Mouse (Mus musculus): ENCODE data around the gene Kcnd2.
A peak's percentile ranks its signal among the peaks of the same experiment; 100 is the strongest.
"Not testable (repeated sequence)": the region's sequence is repeated elsewhere in the genome, so short reads cannot be mapped to it uniquely, and the experiment has no call there.

Kcnd2 gene

GRCm38 (mm10) chr6:21215491-21216191 is at the start of gene Kcnd2:
Gene Kcnd2, plus strand, starts transcription at chr6:21215503.
- peak; percentile 1; the same call in 1 of the 2 replicates for ATAC-seq (ENCODE audit: insufficient number of reproducible peaks, low FRiP score, low TSS enrichment)

- no peak for ATAC-seq (ENCODE audit: insufficient number of reproducible peaks, low FRiP score, low TSS enrichment)
These were observed 48.7 kb upstream of the Kcnd2 start for GRCm38 (mm10) chr6:21166611-21167010.

- ATAC-seq (ENCODE audit: insufficient number of reproducible peaks, low FRiP score, low TSS enrichment) = no peak
These were observed 20.0 kb upstream of the Kcnd2 start for GRCm38 (mm10) chr6:21195341-21195740.

- peak; percentile 39; the same call in 1 of the 2 replicates for ATAC-seq (ENCODE audit: insufficient number of reproducible peaks, low FRiP score, low TSS enrichment)
These were observed 1.2 kb upstream of the Kcnd2 start for GRCm38 (mm10) chr6:21213865-21214672.

- ATAC-seq (ENCODE audit: insufficient number of reproducible peaks, low FRiP score, low TSS enrichment) = peak; percentile 62
These were observed 421 bp upstream of the Kcnd2 start for GRCm38 (mm10) chr6:21214673-21215490.

- ATAC-seq (ENCODE audit: insufficient number of reproducible peaks, low FRiP score, low TSS enrichment) = no peak
These were observed 1.1 kb downstream of the Kcnd2 start for GRCm38 (mm10) chr6:21216206-21217020.

- no peak for ATAC-seq (ENCODE audit: insufficient number of reproducible peaks, low FRiP score, low TSS enrichment)
These were observed 1.9 kb downstream of the Kcnd2 start for GRCm38 (mm10) chr6:21217156-21217555.

GRCm38 (mm10) chr6:21226124-21226523 is 10.8 kb downstream of the Kcnd2 start:
- ATAC-seq (ENCODE audit: insufficient number of reproducible peaks, low FRiP score, low TSS enrichment) = no peak

GRCm38 (mm10) chr6:21259031-21259430 is 43.7 kb downstream of the Kcnd2 start:
- ATAC-seq (ENCODE audit: insufficient number of reproducible peaks, low FRiP score, low TSS enrichment) = peak; percentile 80; the same call in 1 of the 2 replicates

GRCm38 (mm10) chr6:21267897-21268296 is 52.6 kb downstream of the Kcnd2 start:
- ATAC-seq (ENCODE audit: insufficient number of reproducible peaks, low FRiP score, low TSS enrichment) = no peak

- ATAC-seq (ENCODE audit: insufficient number of reproducible peaks, low FRiP score, low TSS enrichment) = no peak
These were observed 62.1 kb downstream of the Kcnd2 start for GRCm38 (mm10) chr6:21277343-21277933.

- ATAC-seq (ENCODE audit: insufficient number of reproducible peaks, low FRiP score, low TSS enrichment) = no peak
These were observed 89.6 kb downstream of the Kcnd2 start for GRCm38 (mm10) chr6:21304943-21305342.

- no peak for ATAC-seq (ENCODE audit: insufficient number of reproducible peaks, low FRiP score, low TSS enrichment)
These were observed 94.9 kb downstream of the Kcnd2 start for GRCm38 (mm10) chr6:21310159-21310558.

GRCm38 (mm10) chr6:21321407-21321806 is 106.1 kb downstream of the Kcnd2 start:
- 0 out of 2 replicates have a peak, but pooled peaks have one; percentile 45 for ATAC-seq (ENCODE audit: insufficient number of reproducible peaks, low FRiP score, low TSS enrichment)

- ATAC-seq (ENCODE audit: insufficient number of reproducible peaks, low FRiP score, low TSS enrichment) = no peak
These were observed 106.9 kb downstream of the Kcnd2 start for GRCm38 (mm10) chr6:21322211-21322610.

GRCm38 (mm10) chr6:21325251-21325650 is 109.9 kb downstream of the Kcnd2 start:
- ATAC-seq (ENCODE audit: insufficient number of reproducible peaks, low FRiP score, low TSS enrichment) = no peak

GRCm38 (mm10) chr6:21327081-21327737 is 111.9 kb downstream of the Kcnd2 start:
- ATAC-seq (ENCODE audit: insufficient number of reproducible peaks, low FRiP score, low TSS enrichment) = no peak

GRCm38 (mm10) chr6:21385298-21385697 is 170.0 kb downstream of the Kcnd2 start:
- not testable (repeated sequence) for ATAC-seq (ENCODE audit: insufficient number of reproducible peaks, low FRiP score, low TSS enrichment)

GRCm38 (mm10) chr6:21391776-21392175 is 176.5 kb downstream of the Kcnd2 start:
- peak; percentile 49 for ATAC-seq (ENCODE audit: insufficient number of reproducible peaks, low FRiP score, low TSS enrichment)

Data from cerebellum, adult (tissue).